Mouse (Mus musculus) ovary, adult 18-20 months (tissue): ENCODE results near the gene Tmem120a.

ENCODE experiments used
- DNase-seq: peaks from one replicate; pipeline ENCODE4 v3.0.0; 2022; ENCODE audit warnings: low spot score, mixed read lengths

The Tmem120a gene

GRCm38 (mm10) chr5:135743741-135744609 lies at the start of gene Tmem120a:
TSS of gene Tmem120a (minus strand) at chr5:135744448.
- DNase-seq: peak; percentile 92

DNA sequence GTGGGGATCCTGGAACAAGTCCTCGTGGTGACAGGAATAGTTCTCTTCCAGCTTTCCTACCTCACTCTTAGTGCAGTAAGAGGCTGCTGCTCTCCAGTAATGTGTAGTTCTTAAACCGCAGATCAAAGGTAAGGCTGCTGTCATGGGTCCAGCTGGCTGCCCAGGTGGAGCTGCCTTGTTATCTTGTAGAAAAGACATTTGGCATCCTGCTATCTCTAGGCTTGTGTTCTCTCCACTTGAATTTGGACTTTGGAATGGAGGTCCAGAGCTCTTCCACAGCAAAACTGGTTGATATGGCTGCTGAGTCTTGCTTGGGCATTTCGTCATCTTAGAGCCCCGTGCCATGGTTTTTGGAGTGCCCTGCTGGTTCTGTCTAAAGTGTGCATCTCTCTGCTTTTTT lies 38.7 kb upstream of the Tmem120a start:
- DNase-seq: no peak

DNA sequence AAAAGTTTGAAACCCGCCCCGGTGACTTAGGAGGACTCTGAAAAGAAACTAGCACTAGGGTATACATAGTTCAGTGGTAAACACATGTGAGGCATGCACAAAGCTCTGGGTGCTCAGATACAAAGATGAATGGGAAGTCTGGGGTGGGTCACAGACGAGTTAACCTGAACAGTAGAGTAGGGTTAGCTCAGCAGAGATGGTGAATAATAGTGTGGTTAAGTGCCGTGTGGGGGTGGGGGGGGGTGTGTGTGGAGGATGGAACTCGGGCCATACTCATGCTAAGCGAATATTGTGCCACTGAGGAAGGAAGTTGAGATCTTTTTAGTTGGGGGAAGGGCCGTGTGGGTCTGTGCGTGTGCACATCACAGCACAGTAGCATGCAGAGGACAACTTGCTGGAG lies 36.1 kb upstream of the Tmem120a start:
- no peak for DNase-seq

GRCm38 (mm10) chr5:135778471-135779445 lies 34.5 kb upstream of the Tmem120a start, which contains the start of gene Mdh2:
TSS of gene Mdh2 (plus strand) at chr5:135778480.
- DNase-seq: peak; percentile 100

DNA sequence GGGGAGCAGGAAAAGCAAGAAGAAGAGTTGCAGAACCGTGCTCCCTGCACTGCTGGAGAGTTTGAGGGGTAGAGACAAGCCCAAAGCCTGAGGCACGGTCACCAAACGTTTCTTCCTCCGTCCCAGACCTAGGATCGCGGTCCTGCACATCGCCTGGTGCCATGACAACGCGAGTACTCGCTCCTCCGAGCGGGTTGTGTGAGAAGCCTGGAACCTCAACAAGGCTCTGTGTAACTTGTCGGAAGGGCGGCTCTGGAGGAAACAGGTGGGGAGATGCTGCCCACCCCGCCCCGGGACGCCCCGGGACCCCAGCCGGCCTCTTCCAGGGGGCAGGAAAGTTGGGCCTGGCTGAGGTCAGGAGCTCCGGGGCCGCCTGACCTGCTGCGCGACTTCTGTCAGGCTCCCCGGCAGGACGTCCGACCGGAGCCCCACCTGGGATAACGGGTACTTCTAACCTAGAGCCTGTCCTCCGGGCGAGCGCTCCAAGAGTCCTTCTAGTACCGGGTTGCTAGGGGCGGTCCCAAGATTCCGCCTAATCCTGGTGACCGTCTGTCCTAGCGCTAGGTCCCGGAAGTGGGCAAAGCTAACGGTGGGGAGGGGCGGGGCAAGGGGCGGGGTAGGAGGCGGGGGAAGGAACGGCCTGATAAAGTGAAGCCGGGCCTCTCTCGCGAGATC lies 33.7 kb upstream of the Tmem120a start, which contains the start of gene Styxl1:
Styxl1 (minus strand) TSS at position 590 of the 675 bp plus-strand sequence.
- no peak for DNase-seq

DNA sequence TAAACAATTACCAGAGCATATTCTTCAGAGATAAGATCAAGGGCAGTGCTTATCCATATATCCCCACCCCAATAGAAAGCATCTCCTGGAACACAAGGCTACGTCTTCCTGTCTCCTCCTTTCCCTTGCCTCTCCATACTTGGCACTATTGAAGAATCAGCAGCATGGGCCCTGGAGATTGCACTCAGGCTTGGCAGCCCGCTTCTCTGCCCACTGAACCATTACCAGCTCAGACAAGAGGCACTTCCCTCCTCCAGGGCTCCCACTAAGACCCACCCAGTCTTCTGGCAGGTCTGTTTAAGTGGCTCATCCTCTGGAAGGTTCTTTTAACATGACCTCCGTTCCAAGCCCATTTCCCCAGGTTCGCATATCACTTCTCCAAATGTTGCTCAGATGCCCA lies 32.3 kb upstream of the Tmem120a start:
- no peak for DNase-seq

- DNase-seq: no peak
Measured at GRCm38 (mm10) chr5:135772519-135772918, 28.3 kb upstream of the Tmem120a start.

DNA sequence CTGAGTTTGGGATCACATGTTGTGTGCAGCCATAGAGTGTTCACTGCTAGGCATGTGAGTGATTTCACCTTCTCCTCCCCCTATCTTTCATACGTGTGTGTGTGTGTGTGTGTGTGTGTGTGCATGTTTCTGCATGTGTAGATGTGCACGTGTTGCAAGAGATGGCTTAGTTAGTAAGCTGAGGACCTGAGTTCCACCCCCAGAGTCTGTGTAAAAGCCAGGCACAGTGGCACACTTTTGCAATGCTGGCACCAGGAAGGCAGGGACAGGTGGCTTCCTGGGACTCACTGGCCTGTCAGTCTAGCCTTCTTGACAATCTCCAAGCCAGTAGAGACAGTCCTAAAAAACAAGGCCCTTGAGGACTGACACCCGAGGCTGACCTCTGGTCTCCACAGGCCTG lies 20.7 kb upstream of the Tmem120a start:
- DNase-seq: no peak

DNA sequence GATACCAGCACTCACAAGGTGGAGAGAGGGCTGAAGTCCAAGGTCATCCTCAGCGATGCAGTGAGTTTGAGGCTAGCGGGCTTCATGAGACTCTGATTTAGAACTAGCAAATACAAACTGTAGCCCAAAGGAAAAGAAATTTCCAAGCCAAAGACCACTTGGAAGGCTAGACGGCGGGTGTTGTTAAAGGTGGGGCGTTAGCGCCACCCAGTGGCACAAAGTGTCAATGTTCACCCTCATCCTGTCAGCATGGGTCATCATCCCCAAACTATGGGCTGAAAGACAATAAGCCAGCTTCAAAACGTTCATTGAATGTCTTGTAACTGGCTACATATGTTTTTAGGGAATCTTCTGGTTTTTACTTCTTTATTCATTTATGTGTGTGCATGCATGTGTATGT lies 19.3 kb upstream of the Tmem120a start:
- peak; percentile 29 for DNase-seq

DNA sequence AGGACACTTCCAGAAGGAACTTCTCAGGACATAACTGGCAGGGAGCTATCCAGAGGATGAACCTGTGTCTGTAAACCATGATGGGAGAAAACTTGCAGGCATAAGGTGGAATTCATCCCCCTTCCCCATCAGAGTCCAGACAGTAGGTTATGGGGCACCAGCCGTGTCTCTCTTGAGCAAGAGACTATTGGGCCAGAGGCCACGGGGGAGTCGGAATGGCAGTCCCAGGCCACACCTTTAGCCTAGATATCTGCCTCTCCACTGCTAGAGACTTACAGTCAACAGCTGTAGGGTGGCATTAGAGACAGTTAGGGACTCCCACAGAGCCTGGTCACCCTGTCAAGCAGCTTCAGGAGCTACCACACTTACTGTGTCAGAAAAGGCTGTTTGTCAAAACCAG lies 17.6 kb upstream of the Tmem120a start:
- DNase-seq: no peak

DNA sequence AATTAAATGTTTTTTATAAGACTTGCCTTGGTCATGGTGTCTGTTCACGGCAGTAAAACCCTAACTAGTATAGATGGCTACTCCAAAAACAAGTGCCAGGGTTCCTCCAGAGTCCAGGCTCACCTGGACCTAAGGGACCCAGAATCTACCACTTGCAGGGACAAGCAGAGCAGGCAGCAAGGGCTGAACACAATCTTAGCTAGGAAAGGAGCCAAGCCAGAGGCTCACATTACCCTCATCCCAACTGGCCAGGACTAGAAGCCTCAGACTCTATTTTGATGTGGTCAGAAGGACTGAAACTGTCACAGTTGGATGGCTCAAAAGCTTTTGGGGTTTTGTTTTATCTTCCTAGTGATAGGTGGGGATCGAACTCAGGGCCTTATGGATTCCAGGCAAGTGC lies 7.3 kb upstream of the Tmem120a start:
- DNase-seq: no peak

- DNase-seq: no peak
Measured at GRCm38 (mm10) chr5:135751041-135751440, 6.8 kb upstream of the Tmem120a start.

DNA sequence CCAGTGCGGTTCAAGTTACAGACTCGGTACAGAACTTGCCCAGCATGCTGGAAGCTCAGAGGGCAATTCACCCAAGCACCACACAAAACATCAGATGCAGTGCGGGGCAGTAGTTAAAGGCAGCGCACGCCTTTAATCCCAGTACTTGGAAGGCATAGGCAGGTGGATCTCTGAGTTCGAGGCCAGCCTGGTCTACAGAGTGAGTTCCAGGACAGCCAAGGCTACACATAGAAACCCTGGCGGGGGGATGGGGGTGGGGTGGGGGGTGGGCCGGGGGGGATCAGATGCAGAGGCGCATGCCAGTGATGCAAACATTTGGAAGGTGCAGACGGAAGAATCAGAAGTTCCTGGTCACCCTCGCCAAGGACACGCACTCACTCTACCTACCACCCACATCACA lies 494 bp upstream of the Tmem120a start:
- DNase-seq: no peak

GRCm38 (mm10) chr5:135742941-135743740 lies 1.1 kb downstream of the Tmem120a start:
- DNase-seq: no peak

DNA sequence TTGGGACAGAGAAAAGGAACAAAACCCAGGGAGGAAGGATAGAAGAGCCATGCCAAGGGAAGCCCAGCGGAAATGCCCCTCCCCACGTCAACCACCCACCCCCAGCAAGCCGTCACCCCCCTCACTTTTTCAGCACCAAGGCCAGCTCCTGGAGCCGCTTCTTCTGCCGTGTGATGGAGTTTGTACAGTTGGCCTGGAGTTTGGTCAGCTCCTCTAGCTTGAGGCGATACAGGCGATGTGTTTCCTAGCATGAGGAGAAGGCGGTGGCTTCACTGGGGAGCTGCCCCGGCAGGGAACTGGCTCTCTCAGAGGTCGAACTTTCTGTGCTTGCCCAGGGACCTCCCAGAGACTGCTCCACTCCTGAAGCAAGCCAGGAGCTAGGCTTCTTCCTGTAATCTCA lies 2.1 kb downstream of the Tmem120a start:
- DNase-seq: no peak

GRCm38 (mm10) chr5:135738266-135738665 lies 6.0 kb downstream of the Tmem120a start:
- no peak for DNase-seq

GRCm38 (mm10) chr5:135737154-135737553 lies 7.1 kb downstream of the Tmem120a start:
- no peak for DNase-seq

GRCm38 (mm10) chr5:135736544-135736943 lies 7.7 kb downstream of the Tmem120a start:
- DNase-seq: no peak

GRCm38 (mm10) chr5:135735741-135736140 lies 8.5 kb downstream of the Tmem120a start:
- no peak for DNase-seq

DNA sequence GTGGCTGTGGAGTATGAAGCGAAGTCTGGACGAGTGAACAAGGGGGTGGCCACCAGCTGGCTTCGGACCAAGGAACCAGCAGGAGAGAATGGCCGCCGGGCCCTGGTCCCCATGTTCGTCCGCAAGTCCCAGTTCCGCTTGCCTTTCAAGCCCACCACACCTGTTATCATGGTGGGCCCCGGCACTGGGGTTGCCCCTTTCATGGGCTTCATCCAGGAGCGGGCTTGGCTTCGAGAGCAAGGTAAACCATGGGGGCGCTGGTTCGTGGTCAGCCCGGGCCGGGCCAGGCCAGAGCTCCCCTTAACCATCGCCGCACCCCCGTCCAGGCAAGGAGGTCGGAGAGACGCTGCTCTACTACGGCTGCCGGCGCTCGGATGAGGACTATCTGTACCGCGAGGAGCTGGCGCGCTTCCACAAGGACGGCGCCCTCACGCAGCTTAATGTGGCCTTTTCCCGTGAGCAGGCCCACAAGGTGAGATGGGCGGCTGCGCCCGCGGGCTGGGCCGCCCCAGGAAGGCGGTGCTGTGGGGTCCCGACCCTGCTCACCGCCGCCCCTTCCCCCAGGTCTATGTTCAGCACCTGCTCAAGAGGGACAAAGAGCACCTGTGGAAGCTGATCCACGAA lies 10.1 kb downstream of the Tmem120a start:
- DNase-seq: no peak

DNA sequence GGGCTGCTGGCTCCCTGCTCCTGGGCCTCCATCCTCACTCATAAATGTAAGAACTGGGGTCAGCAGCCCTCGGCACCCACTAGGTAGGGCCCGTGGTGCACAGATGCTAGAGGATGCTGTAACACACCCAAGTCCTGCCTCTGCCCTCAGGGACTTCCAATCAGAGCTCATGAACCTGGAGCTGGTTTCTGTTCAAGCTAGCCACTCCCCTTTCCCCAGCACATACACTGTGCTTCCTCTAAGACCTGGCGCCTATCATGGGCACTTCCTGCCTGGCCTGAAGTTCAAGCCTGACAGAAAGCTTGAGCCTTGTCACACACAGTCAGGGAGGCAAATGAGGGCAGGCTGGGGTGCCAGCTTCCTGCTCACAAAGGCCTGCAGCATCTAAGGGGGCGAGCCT lies 11.2 kb downstream of the Tmem120a start:
- no peak for DNase-seq
